Mouse (Mus musculus) cerebellum, postnatal 14 days (tissue): Measurements from ENCODE around the gene Asphd2.
"Not testable (repeated sequence)": the region's sequence is repeated elsewhere in the genome, so short reads cannot be mapped to it uniquely, and the experiment has no call there.

Experiments
- DNase-seq, 2 experiments: peaks; one replicate each; pipeline ENCODE4 v3.0.0; 2021; ENCODE audit warnings: mixed read lengths in 2 of 2

Gene Asphd2

GRCm38 (mm10) chr5:112394779-112395443 is at the start of gene Asphd2:
Asphd2 (minus strand) TSS chr5:112394866.
- DNase-seq = peak; percentile 85 to 87

- no peak for DNase-seq
Measured at GRCm38 (mm10) chr5:112438535-112438934, 43.9 kb upstream of the Asphd2 start.

DNA sequence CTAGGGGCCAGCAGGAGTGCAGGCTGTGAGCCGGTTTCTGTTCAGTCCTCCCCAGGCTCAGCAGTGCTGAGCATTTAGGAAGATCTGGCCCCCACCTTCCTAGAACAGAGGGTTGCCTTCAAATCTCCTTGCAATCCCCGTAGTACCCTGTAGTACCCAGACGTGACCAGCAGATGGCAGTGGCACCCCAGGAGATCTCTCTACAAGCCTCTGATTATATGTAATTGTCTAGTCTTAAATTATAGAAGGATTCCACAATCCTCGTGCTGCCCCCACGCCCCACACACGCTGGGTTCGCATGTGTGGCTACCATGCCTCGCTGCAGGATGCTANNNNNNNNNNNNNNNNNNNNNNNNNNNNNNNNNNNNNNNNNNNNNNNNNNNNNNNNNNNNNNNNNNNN is 38.3 kb upstream of the Asphd2 start:
- peak; percentile 93 to 94 for DNase-seq

- DNase-seq = no peak
Measured at GRCm38 (mm10) chr5:112432033-112432432, 37.4 kb upstream of the Asphd2 start.

- no peak for DNase-seq
Measured at GRCm38 (mm10) chr5:112431120-112431775, 36.6 kb upstream of the Asphd2 start.

DNA sequence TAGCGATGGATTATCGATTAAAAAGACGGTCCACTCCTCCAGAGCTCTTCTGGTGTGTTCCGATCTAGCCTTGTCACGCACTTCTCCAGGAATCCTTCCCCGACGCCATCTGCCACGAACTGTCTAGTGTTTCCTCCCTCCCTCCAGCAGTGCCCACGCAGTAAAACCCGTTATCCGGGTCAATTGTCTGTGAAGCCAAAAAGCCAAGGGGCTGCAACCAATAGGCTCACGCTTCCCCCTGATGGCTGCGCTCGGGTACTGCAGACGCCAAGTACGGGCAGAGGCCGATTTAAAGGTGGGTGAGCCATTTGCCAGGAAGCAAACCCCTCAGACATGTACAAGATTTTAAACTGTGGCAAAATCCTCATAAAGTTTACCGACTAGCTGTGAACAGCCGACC is 34.3 kb upstream of the Asphd2 start:
- peak; percentile 91 to 93 for DNase-seq

- peak; percentile 92 to 95 for DNase-seq
Measured at GRCm38 (mm10) chr5:112427283-112427682, 32.6 kb upstream of the Asphd2 start.

DNA sequence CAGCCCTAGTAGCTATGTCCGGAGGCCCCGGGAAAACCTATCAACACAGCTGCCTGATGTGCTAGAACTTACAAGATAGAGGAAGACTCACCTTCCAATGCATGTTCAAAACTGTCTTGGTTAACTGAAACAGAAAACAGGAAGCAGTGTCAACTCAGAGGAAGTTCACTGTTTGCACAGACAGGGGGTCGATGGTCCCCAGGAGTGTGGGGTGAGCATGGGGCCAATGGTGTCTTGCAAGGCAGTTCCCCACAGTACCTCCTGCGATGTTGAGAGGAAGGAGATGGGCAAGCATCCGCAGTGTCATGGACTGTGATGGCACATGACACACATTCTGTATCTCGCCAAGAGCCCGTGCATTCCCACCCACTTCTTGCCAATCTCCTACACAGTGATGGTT is 32.0 kb upstream of the Asphd2 start:
- DNase-seq = peak in 1 of 2 experiments; percentile 1

DNA sequence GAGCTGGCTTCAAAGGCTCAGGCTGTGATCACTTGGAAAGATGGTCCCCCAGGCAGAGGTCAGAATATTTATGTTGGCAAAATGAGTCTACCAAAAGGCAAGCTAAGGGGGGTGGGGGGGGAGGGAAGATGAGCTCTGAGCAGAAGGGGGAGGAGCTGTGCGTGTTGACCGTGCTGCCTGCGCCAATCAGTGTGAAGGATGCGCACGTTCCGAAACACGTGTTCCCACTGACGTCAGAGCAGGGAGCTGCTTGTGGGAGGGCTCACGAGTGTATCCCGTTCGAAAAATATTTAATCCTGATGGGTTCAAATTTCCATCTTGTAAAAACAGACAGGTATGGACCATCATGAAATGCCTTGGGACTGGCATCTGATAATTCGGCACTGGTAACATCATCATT is 24.9 kb upstream of the Asphd2 start:
- no peak for DNase-seq

DNA sequence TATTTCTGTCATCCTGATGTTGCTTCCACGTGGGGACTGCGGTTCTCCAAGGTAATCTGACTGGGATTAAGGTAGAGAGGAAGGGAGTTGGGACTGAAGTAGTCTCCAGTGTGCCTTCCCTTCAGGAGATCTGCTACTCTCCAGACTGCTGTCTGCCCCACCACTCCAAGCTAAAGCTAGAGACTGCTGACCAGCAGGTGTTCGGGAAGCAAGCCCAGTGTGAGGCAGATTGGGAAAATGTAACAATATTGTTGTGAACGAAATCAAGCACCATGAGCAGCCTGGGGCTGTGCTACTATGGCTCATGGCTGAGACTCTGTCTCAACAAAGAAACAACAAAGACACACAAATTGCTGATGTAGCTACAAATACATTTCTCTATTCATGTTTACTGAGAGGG is 23.4 kb upstream of the Asphd2 start:
- DNase-seq = peak; percentile 84

DNA sequence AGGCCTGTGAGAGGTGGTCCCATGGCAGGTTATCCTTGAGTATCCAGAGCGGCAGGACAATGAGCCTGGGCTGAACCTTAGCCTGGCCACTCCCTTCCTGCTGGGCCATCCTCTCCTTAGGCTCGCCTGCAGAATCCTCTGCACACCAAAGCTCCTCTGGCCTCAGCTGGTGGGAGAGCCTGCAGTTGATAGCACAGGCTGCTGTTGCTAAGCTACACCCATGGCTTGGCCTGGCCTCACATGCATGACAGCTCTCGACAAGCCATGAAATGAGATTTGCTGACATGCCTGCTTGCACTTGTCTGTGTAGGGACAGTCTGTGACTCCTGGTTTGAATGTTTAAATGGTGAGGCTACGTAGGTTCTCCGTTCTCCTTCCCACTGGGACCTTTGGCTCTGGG is 22.0 kb upstream of the Asphd2 start:
- no peak for DNase-seq

- not testable (repeated sequence) for DNase-seq
Measured at GRCm38 (mm10) chr5:112412781-112413180, 18.1 kb upstream of the Asphd2 start.

GRCm38 (mm10) chr5:112411514-112412335 is 17.1 kb upstream of the Asphd2 start:
- no peak for DNase-seq

- peak in 1 of 2 experiments; percentile 44 for DNase-seq
Measured at GRCm38 (mm10) chr5:112411072-112411471, 16.4 kb upstream of the Asphd2 start.

DNA sequence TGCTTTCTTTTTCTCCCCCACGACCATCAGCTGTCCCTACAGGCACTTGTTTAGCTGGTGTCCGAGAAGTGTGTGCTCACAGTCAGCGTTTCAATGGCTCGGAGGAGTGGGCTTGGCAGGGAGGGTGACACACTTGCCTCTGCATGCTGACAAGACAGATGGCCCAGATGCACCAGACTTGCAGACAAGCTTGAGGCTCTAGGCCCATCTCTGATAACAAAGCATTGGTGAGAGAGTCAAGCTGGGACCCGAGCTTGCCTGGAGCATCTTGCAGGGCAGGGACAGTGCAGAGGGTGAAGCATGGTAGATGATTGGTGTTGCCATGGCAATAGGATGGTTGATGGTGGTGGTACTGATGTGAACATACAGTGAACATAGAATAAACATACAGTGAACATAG is 14.6 kb upstream of the Asphd2 start:
- peak; percentile 31 to 45 for DNase-seq

- no peak for DNase-seq
Measured at GRCm38 (mm10) chr5:112406017-112406416, 11.4 kb upstream of the Asphd2 start.

DNA sequence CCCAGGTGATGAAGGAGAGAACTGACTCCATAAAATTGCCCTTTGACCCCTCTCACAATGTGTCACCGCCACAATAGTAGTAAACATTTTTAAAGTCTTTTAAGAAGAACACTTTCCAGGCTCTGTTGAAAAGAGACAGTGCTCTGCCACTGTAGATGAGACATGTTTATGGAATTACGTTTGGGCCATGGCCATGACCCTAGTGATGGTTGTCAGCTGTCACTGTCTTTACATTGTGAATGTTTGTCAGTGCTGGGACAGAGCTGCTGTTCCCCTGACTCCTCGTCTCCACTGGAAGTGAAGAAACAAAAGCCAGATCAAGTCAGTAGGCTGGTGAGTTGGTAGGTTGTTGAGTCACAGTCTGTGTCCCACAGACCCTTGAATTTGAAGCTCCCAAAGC is 7.8 kb upstream of the Asphd2 start:
- DNase-seq = no peak

DNA sequence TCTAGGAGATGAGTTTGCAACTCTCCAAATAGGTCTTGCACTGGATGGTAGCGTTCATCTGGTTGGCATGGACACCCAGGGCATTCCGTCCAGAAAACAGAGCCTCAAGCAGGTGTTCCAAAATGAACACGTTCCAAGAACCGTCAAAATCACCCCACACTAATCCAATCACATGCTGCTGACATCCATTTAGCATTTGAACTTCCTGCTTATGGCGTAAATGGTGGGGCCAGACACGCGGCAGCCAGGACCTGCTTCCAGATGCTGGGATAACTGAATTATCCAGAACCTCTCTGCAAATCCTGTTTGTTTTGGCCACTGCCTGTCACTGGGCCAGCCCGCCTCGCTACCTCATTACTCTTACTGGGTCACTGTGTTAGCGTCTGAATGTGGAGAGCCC is 4.6 kb upstream of the Asphd2 start:
- no peak for DNase-seq

- DNase-seq = no peak
Measured at GRCm38 (mm10) chr5:112396066-112396465, 1.4 kb upstream of the Asphd2 start.

GRCm38 (mm10) chr5:112394415-112394763 is 277 bp downstream of the Asphd2 start:
- peak in 1 of 2 experiments; percentile 51 for DNase-seq

DNA sequence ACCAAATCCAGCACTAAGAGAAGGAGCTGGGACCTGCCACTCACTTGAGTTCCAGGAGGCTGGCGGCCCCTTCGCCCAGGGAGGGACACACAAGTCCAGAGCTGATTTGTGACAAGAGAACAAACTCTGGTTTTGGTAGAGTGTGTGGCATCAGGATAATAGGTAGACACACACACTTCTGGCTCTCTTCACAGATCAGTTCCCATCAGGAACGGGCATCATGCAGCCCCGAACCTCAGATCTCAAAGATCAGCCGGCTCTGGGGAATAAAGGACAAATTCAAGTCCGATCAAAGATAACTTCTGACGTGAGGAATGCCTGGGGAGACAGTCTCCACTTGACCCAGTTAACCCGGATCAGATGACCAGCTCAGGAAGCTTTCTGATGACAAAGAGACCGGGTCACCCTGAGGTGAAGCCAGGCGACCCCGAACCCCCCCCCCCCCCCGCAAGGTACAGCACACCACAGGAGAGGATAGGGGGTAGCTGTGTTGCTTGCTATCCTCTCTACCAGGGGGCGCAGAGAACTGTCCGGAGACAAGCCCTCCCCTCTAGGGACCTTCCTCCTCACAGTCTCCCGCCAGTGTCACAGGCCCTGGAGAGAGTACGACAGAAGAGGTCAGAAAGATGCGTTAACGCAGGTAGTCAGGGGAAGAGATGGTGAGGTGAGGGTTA is 788 bp downstream of the Asphd2 start:
- peak in 1 of 2 experiments; percentile 41 for DNase-seq

GRCm38 (mm10) chr5:112391676-112392323 is 2.9 kb downstream of the Asphd2 start:
- DNase-seq = peak; percentile 63 to 69

DNA sequence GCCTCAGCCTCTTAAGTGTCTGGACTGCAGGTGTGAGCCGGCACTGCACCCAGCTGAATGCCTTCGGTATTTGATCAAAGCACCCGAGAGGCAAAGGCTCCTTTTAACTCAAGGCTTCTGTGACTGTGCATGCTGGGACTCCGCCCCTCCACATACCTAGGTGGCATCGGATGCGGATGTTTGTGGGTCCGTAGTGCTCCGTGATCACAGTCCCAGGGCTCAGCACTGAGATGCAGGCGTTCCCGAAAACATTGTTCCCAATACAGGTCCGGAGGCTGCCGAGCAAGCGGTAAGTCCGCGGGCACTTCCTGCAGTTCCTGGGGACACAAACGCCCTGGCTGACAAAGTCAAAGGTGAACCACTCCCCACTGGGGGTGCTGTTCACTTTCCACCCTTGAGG is 3.7 kb downstream of the Asphd2 start:
- no peak for DNase-seq
